Mouse (Mus musculus): ENCODE measurements around the gene BC037034. TPM values are rescaled to one million over a fixed set of nuclear protein-coding genes. Genes with fewer than 3 reads are reported as not detected.
A peak's percentile ranks its signal among the peaks of the same experiment; 100 is the strongest.

The BC037034 gene
- polyA plus RNA-seq, 1 experiment from 2014 or later, result 3.9 TPM

GRCm38 (mm10) chr5:138260051-138260450 lies 3.8 kb downstream of the BC037034 start:
- peaks cover 7% of the 10 kb centered on the region for H3K36me3 ChIP-seq (replicated peaks; ENCODE audit: control insufficient read depth, insufficient read depth, low read depth, low read length)
- no peaks in the 10 kb centered on the region for H3K4me1 ChIP-seq (ENCODE audit: control insufficient read depth, insufficient read depth, low read length)
- ATAC-seq (replicated peaks; ENCODE audit: insufficient number of reproducible peaks, low FRiP score, low TSS enrichment, low read depth) (no peak), DNase-seq (ENCODE audit: low spot score) (no peak)
- WGBS, result 72% methylated on average over 10 of the region's 10 CpGs
- H3K27ac ChIP-seq (replicated peaks; ENCODE audit: low read depth, low read length), result no peak overlapping the region
- no peak overlapping the region for H3K4me3 ChIP-seq (ENCODE audit: low read depth, low read length)
- H3K9ac ChIP-seq (replicated peaks; ENCODE audit: low read length), result no peak overlapping the region
- no peak overlapping the region for H3K4me2 ChIP-seq (ENCODE audit: low read depth, low read length)
- H3K9me3 ChIP-seq (replicated peaks; ENCODE audit: control insufficient read depth, low read length), result no peaks in the 10 kb centered on the region
- no peaks in the 10 kb centered on the region for H3K27me3 ChIP-seq (ENCODE audit: control insufficient read depth, insufficient read depth, low read length)

GRCm38 (mm10) chr5:138258993-138259392 lies 4.8 kb downstream of the BC037034 start:
- Histone ChIP-seq H3K4me1 (ENCODE audit: control insufficient read depth, insufficient read depth, low read length) (no peaks in the 10 kb centered on the region), H3K36me3 (replicated peaks; ENCODE audit: control insufficient read depth, insufficient read depth, low read depth, low read length) (peaks cover 7% of the 10 kb centered on the region), H3K27ac (replicated peaks; ENCODE audit: low read depth, low read length) (no peak overlapping the region), H3K27me3 (ENCODE audit: control insufficient read depth, insufficient read depth, low read length) (no peaks in the 10 kb centered on the region), H3K4me2 (ENCODE audit: low read depth, low read length) (no peak overlapping the region), H3K9ac (replicated peaks; ENCODE audit: low read length) (no peak overlapping the region), H3K9me3 (replicated peaks; ENCODE audit: control insufficient read depth, low read length) (no peaks in the 10 kb centered on the region), H3K4me3 (ENCODE audit: low read depth, low read length) (no peak overlapping the region)
- no peak for ATAC-seq (replicated peaks; ENCODE audit: insufficient number of reproducible peaks, low FRiP score, low TSS enrichment, low read depth)
- 59% methylated on average over 7 of the region's 7 CpGs for WGBS
- no peak for DNase-seq (ENCODE audit: low spot score)

- H3K9ac ChIP-seq (replicated peaks; ENCODE audit: low read length), result no peak overlapping the region
- H3K4me3 ChIP-seq (ENCODE audit: low read depth, low read length), result no peak overlapping the region
- H3K4me1 ChIP-seq (ENCODE audit: control insufficient read depth, insufficient read depth, low read length), result no peaks in the 10 kb centered on the region
- H3K27ac ChIP-seq (replicated peaks; ENCODE audit: low read depth, low read length), result no peak overlapping the region
- DNase-seq (ENCODE audit: low spot score), result no peak
- ATAC-seq (replicated peaks; ENCODE audit: insufficient number of reproducible peaks, low FRiP score, low TSS enrichment, low read depth), result no peak
- H3K4me2 ChIP-seq (ENCODE audit: low read depth, low read length), result no peak overlapping the region
- H3K36me3 ChIP-seq (replicated peaks; ENCODE audit: control insufficient read depth, insufficient read depth, low read depth, low read length), result peaks cover 7% of the 10 kb centered on the region
- H3K9me3 ChIP-seq (replicated peaks; ENCODE audit: control insufficient read depth, low read length), result no peaks in the 10 kb centered on the region
- 76% methylated on average over 6 of the region's 6 CpGs for WGBS
- H3K27me3 ChIP-seq (ENCODE audit: control insufficient read depth, insufficient read depth, low read length), result no peaks in the 10 kb centered on the region
These were observed 5.3 kb downstream of the BC037034 start for GRCm38 (mm10) chr5:138258542-138258941.

- Histone ChIP-seq H3K9me3 (replicated peaks; ENCODE audit: control insufficient read depth, low read length) (no peaks in the 10 kb centered on the region), H3K4me1 (ENCODE audit: control insufficient read depth, insufficient read depth, low read length) (no peaks in the 10 kb centered on the region), H3K4me2 (ENCODE audit: low read depth, low read length) (no peak overlapping the region), H3K27me3 (ENCODE audit: control insufficient read depth, insufficient read depth, low read length) (no peaks in the 10 kb centered on the region), H3K36me3 (replicated peaks; ENCODE audit: control insufficient read depth, insufficient read depth, low read depth, low read length) (peaks cover 7% of the 10 kb centered on the region), H3K9ac (replicated peaks; ENCODE audit: low read length) (no peak overlapping the region), H3K27ac (replicated peaks; ENCODE audit: low read depth, low read length) (no peak overlapping the region), H3K4me3 (ENCODE audit: low read depth, low read length) (no peak overlapping the region)
- no peak for DNase-seq (ENCODE audit: low spot score)
- no peak for ATAC-seq (replicated peaks; ENCODE audit: insufficient number of reproducible peaks, low FRiP score, low TSS enrichment, low read depth)
- WGBS, result 86% methylated on average over 3 of the region's 3 CpGs
These were observed 5.8 kb downstream of the BC037034 start for GRCm38 (mm10) chr5:138258078-138258477.

GRCm38 (mm10) chr5:138257585-138257978 lies 6.3 kb downstream of the BC037034 start:
- no peaks in the 10 kb centered on the region for H3K27me3 ChIP-seq (ENCODE audit: control insufficient read depth, insufficient read depth, low read length)
- DNase-seq (ENCODE audit: low spot score), result no peak
- no peak overlapping the region for H3K27ac ChIP-seq (replicated peaks; ENCODE audit: low read depth, low read length)
- H3K4me2 ChIP-seq (ENCODE audit: low read depth, low read length), result no peak overlapping the region
- no peaks in the 10 kb centered on the region for H3K9me3 ChIP-seq (replicated peaks; ENCODE audit: control insufficient read depth, low read length)
- 93% methylated on average over 4 of the region's 4 CpGs for WGBS
- H3K4me1 ChIP-seq (ENCODE audit: control insufficient read depth, insufficient read depth, low read length), result no peaks in the 10 kb centered on the region
- H3K36me3 ChIP-seq (replicated peaks; ENCODE audit: control insufficient read depth, insufficient read depth, low read depth, low read length), result peaks cover 7% of the 10 kb centered on the region
- no peak overlapping the region for H3K4me3 ChIP-seq (ENCODE audit: low read depth, low read length)
- H3K9ac ChIP-seq (replicated peaks; ENCODE audit: low read length), result no peak overlapping the region
- no peak for ATAC-seq (replicated peaks; ENCODE audit: insufficient number of reproducible peaks, low FRiP score, low TSS enrichment, low read depth)

GRCm38 (mm10) chr5:138256966-138257584 lies 6.8 kb downstream of the BC037034 start:
- 88% methylated on average over 10 of the region's 10 CpGs for WGBS
- Histone ChIP-seq H3K4me3 (ENCODE audit: low read depth, low read length) (no peak overlapping the region), H3K36me3 (replicated peaks; ENCODE audit: control insufficient read depth, insufficient read depth, low read depth, low read length) (peaks cover 7% of the 10 kb centered on the region), H3K4me1 (ENCODE audit: control insufficient read depth, insufficient read depth, low read length) (no peaks in the 10 kb centered on the region), H3K27me3 (ENCODE audit: control insufficient read depth, insufficient read depth, low read length) (no peaks in the 10 kb centered on the region), H3K9ac (replicated peaks; ENCODE audit: low read length) (no peak overlapping the region), H3K9me3 (replicated peaks; ENCODE audit: control insufficient read depth, low read length) (no peaks in the 10 kb centered on the region), H3K27ac (replicated peaks; ENCODE audit: low read depth, low read length) (no peak overlapping the region), H3K4me2 (ENCODE audit: low read depth, low read length) (no peak overlapping the region)
- ATAC-seq (replicated peaks; ENCODE audit: insufficient number of reproducible peaks, low FRiP score, low TSS enrichment, low read depth) (no peak), DNase-seq (ENCODE audit: low spot score) (no peak)

- no peak for DNase-seq (ENCODE audit: low spot score)
- H3K9me3 ChIP-seq (replicated peaks; ENCODE audit: control insufficient read depth, low read length), result no peaks in the 10 kb centered on the region
- H3K4me1 ChIP-seq (ENCODE audit: control insufficient read depth, insufficient read depth, low read length), result no peaks in the 10 kb centered on the region
- H3K36me3 ChIP-seq (replicated peaks; ENCODE audit: control insufficient read depth, insufficient read depth, low read depth, low read length), result peaks cover 7% of the 10 kb centered on the region
- H3K27me3 ChIP-seq (ENCODE audit: control insufficient read depth, insufficient read depth, low read length), result no peaks in the 10 kb centered on the region
- H3K9ac ChIP-seq (replicated peaks; ENCODE audit: low read length), result peak overlapping the region; percentile 55
- no peak overlapping the region for H3K27ac ChIP-seq (replicated peaks; ENCODE audit: low read depth, low read length)
- no peak for ATAC-seq (replicated peaks; ENCODE audit: insufficient number of reproducible peaks, low FRiP score, low TSS enrichment, low read depth)
- WGBS, result 31% methylated on average over 7 of the region's 7 CpGs
- H3K4me3 ChIP-seq (ENCODE audit: low read depth, low read length), result peak overlapping the region; percentile 64
- H3K4me2 ChIP-seq (ENCODE audit: low read depth, low read length), result peak overlapping the region; percentile 72
These were observed 7.8 kb downstream of the BC037034 start for GRCm38 (mm10) chr5:138256094-138256467.

- H3K4me1 ChIP-seq (ENCODE audit: control insufficient read depth, insufficient read depth, low read length), result no peaks in the 10 kb centered on the region
- ATAC-seq (replicated peaks; ENCODE audit: insufficient number of reproducible peaks, low FRiP score, low TSS enrichment, low read depth) (peak; percentile 100), DNase-seq (ENCODE audit: low spot score) (peak; percentile 96)
- peak within 1 kb of the TSS; percentile 64 for H3K4me3 ChIP-seq (ENCODE audit: low read depth, low read length)
- H3K9me3 ChIP-seq (replicated peaks; ENCODE audit: control insufficient read depth, low read length), result no peaks in the 10 kb centered on the region
- peak within 1 kb of the TSS; percentile 55 for H3K9ac ChIP-seq (replicated peaks; ENCODE audit: low read length)
- under 1% methylated on average over 38 of the region's 38 CpGs for WGBS
- H3K27me3 ChIP-seq (ENCODE audit: control insufficient read depth, insufficient read depth, low read length), result no peaks in the 10 kb centered on the region
- no peak within 1 kb of the TSS for H3K27ac ChIP-seq (replicated peaks; ENCODE audit: low read depth, low read length)
- H3K36me3 ChIP-seq (replicated peaks; ENCODE audit: control insufficient read depth, insufficient read depth, low read depth, low read length), result peaks cover 4% of the 10 kb centered on the region
- peak within 1 kb of the TSS; percentile 72 for H3K4me2 ChIP-seq (ENCODE audit: low read depth, low read length)
These were observed 8.3 kb downstream of the BC037034 start, which contains the start of gene Lamtor4 for GRCm38 (mm10) chr5:138255353-138256093. Lamtor4 (plus strand) TSS chr5:138255482.
